Mouse (Mus musculus) right cerebral cortex, postnatal 10 days (tissue): ENCODE measurements at regions not wholly inside any gene's neighbourhood (a gene's known extent, or its start where the extent isn't known, plus 50 kb on each side); places are given as distances from the start of the nearest gene placed in this dataset.
A peak's percentile ranks its signal among the peaks of the same experiment; 100 is the strongest.

Source experiments
- DNase-seq, 2 experiments: peaks; one replicate each; pipeline ENCODE4 v3.0.0; 2021; ENCODE audit warnings: low spot score in 2 of 2

- DNase-seq, result no peak
Observed at GRCm38 (mm10) chr8:107642241-107642640, 54.0 kb upstream of the Psmd7 start.

GRCm38 (mm10) chr8:107647936-107648335, 59.7 kb upstream of the Psmd7 start:
- no peak for DNase-seq

- DNase-seq, result no peak
Observed at GRCm38 (mm10) chr8:107650306-107650705, 62.0 kb upstream of the Psmd7 start.

GRCm38 (mm10) chr8:107651424-107651823, 63.2 kb upstream of the Psmd7 start:
- DNase-seq, result no peak

GRCm38 (mm10) chr8:107652226-107652625, 64.0 kb upstream of the Psmd7 start:
- DNase-seq, result no peak

- DNase-seq, result no peak
Observed at GRCm38 (mm10) chr8:107653711-107654110, 65.4 kb upstream of the Psmd7 start.

GRCm38 (mm10) chr8:107656622-107657021, 68.4 kb upstream of the Psmd7 start:
- DNase-seq, result no peak

GRCm38 (mm10) chr8:107657741-107658140, 69.5 kb upstream of the Psmd7 start:
- DNase-seq, result no peak

GRCm38 (mm10) chr8:107658386-107658785, 70.1 kb upstream of the Psmd7 start:
- no peak for DNase-seq

GRCm38 (mm10) chr8:107660624-107661023, 72.4 kb upstream of the Psmd7 start:
- DNase-seq, result peak; percentile 30 to 50

GRCm38 (mm10) chr8:107669608-107670007, 81.3 kb upstream of the Psmd7 start:
- no peak for DNase-seq

- DNase-seq, result peak in 1 of 2 experiments; percentile 29
Observed at GRCm38 (mm10) chr8:107671471-107671870, 83.2 kb upstream of the Psmd7 start.

GRCm38 (mm10) chr8:107672691-107673090, 84.4 kb upstream of the Psmd7 start:
- no peak for DNase-seq

- no peak for DNase-seq
Observed at GRCm38 (mm10) chr8:107682066-107682465, 93.8 kb upstream of the Psmd7 start.

- DNase-seq, result no peak
Observed at GRCm38 (mm10) chr8:107684721-107685691, 96.7 kb upstream of the Psmd7 start.

GRCm38 (mm10) chr8:107686936-107687335, 98.7 kb upstream of the Psmd7 start:
- DNase-seq, result no peak

- no peak for DNase-seq
Observed at GRCm38 (mm10) chr8:107687529-107687928, 99.3 kb upstream of the Psmd7 start.

- no peak for DNase-seq
Observed at GRCm38 (mm10) chr8:107689020-107689419, 100.8 kb upstream of the Psmd7 start.

GRCm38 (mm10) chr8:107691251-107691650, 103.0 kb upstream of the Psmd7 start:
- DNase-seq, result no peak

- no peak for DNase-seq
Observed at GRCm38 (mm10) chr8:107696384-107697346, 108.4 kb upstream of the Psmd7 start.

- no peak for DNase-seq
Observed at GRCm38 (mm10) chr8:107699307-107699706, 111.0 kb upstream of the Psmd7 start.

- no peak for DNase-seq
Observed at GRCm38 (mm10) chr8:107699759-107700158, 111.5 kb upstream of the Psmd7 start.
